Mouse (Mus musculus): ENCODE measurements at regions not wholly inside any gene's neighbourhood (a gene's known extent, or its start where the extent isn't known, plus 50 kb on each side); places are given as distances from the start of the nearest gene placed in this dataset.

DNA sequence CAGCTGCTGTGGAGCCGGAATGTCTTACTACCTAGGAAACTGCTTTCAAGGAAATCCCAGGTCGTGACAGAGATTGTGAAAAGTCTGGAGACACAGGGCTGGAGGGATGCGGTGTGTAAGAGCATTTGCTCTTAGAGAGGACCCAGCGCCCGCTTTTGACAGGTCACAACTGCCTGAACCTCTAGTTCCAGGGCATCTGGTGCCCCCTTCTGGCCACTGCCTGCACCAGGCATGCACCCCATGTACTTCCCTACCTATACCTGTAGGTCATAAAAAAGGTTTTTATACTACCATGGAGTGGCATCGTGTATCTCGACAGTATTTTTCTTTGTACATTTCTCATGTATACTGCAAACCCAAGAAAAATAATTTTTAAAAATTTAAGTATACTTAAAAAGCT lies 314.0 kb downstream of the Bbx start:
- Histone ChIP-seq H3K27me3 (replicated peaks) (no peaks in the 10 kb centered on the region), H3K4me1 (no peaks in the 10 kb centered on the region), H3K4me3 (no peak overlapping the region), H3K27ac (no peak overlapping the region), H3K9ac (no peak overlapping the region), H3K4me2 (replicated peaks) (no peak overlapping the region), H3K9me3 (no peaks in the 10 kb centered on the region), H3K36me3 (no peaks in the 10 kb centered on the region)
- WGBS = 94% methylated on average over 7 of the region's 7 CpGs
- no peak for ATAC-seq (ENCODE audit: low FRiP score, low read depth)

- no peaks in the 10 kb centered on the region for H3K4me1 ChIP-seq
- H3K9me3 ChIP-seq = no peaks in the 10 kb centered on the region
- H3K9ac ChIP-seq = no peak overlapping the region
- H3K27me3 ChIP-seq (replicated peaks) = no peaks in the 10 kb centered on the region
- no peaks in the 10 kb centered on the region for H3K36me3 ChIP-seq
- no peak for ATAC-seq (ENCODE audit: low FRiP score, low read depth)
- H3K4me2 ChIP-seq (replicated peaks) = no peak overlapping the region
- WGBS = 57% methylated on average over 2 of the region's 2 CpGs
- no peak overlapping the region for H3K27ac ChIP-seq
- H3K4me3 ChIP-seq = no peak overlapping the region
Measured at GRCm38 (mm10) chr16:50122460-50122859, 309.7 kb downstream of the Bbx start.

- H3K9ac ChIP-seq = no peak overlapping the region
- no peak overlapping the region for H3K27ac ChIP-seq
- H3K9me3 ChIP-seq = no peaks in the 10 kb centered on the region
- no peak overlapping the region for H3K4me2 ChIP-seq (replicated peaks)
- H3K4me3 ChIP-seq = no peak overlapping the region
- WGBS = 88% methylated on average over 4 of the region's 4 CpGs
- no peaks in the 10 kb centered on the region for H3K4me1 ChIP-seq
- ATAC-seq (ENCODE audit: low FRiP score, low read depth) = no peak
- no peaks in the 10 kb centered on the region for H3K36me3 ChIP-seq
- no peaks in the 10 kb centered on the region for H3K27me3 ChIP-seq (replicated peaks)
Measured at GRCm38 (mm10) chr16:50124646-50125045, 307.5 kb downstream of the Bbx start.

DNA sequence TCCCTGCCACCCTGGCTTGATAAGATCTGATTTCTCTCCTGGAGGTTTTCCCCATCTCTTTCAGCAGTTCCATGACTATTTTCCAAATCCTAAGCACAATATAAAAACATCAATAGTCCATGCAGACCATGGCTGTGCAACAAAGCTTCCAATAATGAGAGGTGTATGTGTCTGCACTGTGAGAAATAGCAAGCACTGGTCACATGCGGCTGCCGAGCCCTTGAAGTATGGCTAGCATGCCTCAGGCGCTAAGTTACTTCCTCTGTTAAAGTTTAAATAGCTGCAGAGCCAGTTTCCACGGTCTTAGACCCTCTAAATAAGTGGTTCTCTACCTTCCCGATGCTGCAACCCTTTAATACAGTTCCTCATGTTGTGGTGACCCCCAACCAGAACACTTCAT lies 306.6 kb downstream of the Bbx start:
- H3K4me1 ChIP-seq = no peaks in the 10 kb centered on the region
- H3K36me3 ChIP-seq = no peaks in the 10 kb centered on the region
- no peak overlapping the region for H3K4me3 ChIP-seq
- H3K27ac ChIP-seq = no peak overlapping the region
- no peaks in the 10 kb centered on the region for H3K9me3 ChIP-seq
- H3K27me3 ChIP-seq (replicated peaks) = no peaks in the 10 kb centered on the region
- ATAC-seq (ENCODE audit: low FRiP score, low read depth) = no peak
- H3K9ac ChIP-seq = no peak overlapping the region
- WGBS = 85% methylated on average over 5 of the region's 5 CpGs
- H3K4me2 ChIP-seq (replicated peaks) = no peak overlapping the region

DNA sequence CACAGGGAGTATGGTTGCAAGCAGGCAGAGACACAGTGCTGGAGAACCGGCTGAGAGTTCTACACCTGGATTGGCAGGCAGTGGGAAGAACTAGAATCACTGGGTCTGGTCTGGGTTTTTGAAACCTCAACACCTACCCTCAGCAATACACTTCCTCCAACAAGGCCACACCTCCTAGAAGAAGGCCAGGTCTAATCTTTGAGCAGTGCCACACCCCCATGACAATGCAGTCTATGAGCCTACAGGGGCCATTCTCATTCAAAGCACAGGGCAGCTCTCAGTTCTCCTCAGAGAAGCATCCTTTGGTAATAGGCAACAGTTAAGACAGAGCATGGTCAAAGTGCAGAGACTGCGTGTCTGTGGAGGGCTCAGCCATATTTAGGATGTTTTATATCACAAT lies 300.8 kb downstream of the Bbx start:
- no peak overlapping the region for H3K4me2 ChIP-seq (replicated peaks)
- H3K9ac ChIP-seq = no peak overlapping the region
- H3K27ac ChIP-seq = no peak overlapping the region
- no peaks in the 10 kb centered on the region for H3K4me1 ChIP-seq
- WGBS = 89% methylated on average over 2 of the region's 2 CpGs
- H3K9me3 ChIP-seq = no peaks in the 10 kb centered on the region
- no peaks in the 10 kb centered on the region for H3K36me3 ChIP-seq
- no peak overlapping the region for H3K4me3 ChIP-seq
- ATAC-seq (ENCODE audit: low FRiP score, low read depth) = no peak
- no peaks in the 10 kb centered on the region for H3K27me3 ChIP-seq (replicated peaks)

All from neural tube, embryonic 12.5 days (tissue).